Mouse (Mus musculus): ENCODE measurements around the gene Pih1d1. TPM values are rescaled to one million over a fixed set of nuclear protein-coding genes. Genes with fewer than 3 reads are reported as not detected.
"Not testable (repeated sequence)": the region's sequence is repeated elsewhere in the genome, so short reads cannot be mapped to it uniquely, and the experiment has no call there.

The Pih1d1 gene
- polyA plus RNA-seq, 1 experiment from 2014 or later, result 108 TPM

DNA sequence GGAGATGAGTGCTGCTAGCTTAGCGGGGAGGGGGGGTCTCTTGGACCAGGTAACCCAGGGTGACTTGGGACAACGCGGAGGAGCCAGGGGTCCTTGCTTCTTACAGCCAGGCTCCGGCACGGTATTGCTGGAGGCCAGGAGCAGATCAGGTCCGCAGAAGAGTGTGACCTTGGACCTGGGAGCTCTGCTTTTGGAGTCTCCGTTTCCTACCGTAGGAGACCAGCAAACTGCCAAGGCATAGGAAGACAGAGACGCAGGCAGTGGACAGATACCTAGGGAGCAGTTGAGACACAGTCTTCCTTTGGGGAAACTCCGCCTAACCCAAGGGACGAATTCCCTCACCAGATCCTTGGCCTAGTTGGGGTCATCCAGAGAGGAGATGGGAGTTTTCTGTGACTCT lies 11.6 kb downstream of the Pih1d1 start:
- Histone ChIP-seq H3K9me3 (replicated peaks; ENCODE audit: control insufficient read depth, low read length) (no peaks in the 10 kb centered on the region), H3K27me3 (replicated peaks; ENCODE audit: control insufficient read depth, insufficient read depth, low read length) (peaks cover 68% of the 10 kb centered on the region), H3K27ac (ENCODE audit: low read depth, low read length) (no peak overlapping the region), H3K4me2 (ENCODE audit: low read length) (peak overlapping the region; percentile 57), H3K9ac (ENCODE audit: low read length) (no peak overlapping the region), H3K4me3 (ENCODE audit: low read depth, low read length) (peak overlapping the region; percentile 45), H3K4me1 (ENCODE audit: control insufficient read depth, insufficient read depth, low read length) (peaks cover 10% of the 10 kb centered on the region), H3K36me3 (ENCODE audit: control insufficient read depth, insufficient read depth, low read length) (no peaks in the 10 kb centered on the region)
- DNase-seq (ENCODE audit: low spot score), result no peak
- WGBS, result 40% methylated on average over 11 of the region's 11 CpGs
- ATAC-seq, result no peak

DNA sequence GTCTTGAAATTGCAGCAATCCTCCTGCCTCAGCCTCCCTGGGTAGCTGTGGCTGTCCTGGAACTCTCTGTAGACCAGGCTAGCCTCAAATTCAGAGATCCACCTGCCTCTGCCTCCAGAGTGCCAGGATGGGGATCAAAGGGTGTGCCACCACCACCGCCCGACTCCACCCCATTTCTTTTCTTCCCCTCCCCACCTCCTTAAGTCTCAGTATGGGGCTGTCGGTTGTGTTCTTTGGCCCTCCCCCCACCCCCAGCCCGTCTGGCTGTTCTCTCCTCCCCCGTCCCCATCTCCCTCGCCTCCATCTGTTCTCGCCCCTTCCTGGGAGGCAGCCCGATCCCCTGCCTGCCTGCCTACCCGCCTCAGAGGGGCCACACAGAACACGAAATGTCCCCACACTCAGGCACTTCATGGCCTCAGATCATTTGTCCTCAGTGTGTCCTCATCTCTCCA lies 12.9 kb downstream of the Pih1d1 start:
- Histone ChIP-seq H3K4me3 (ENCODE audit: low read depth, low read length) (no peak overlapping the region), H3K4me1 (ENCODE audit: control insufficient read depth, insufficient read depth, low read length) (peaks cover 10% of the 10 kb centered on the region), H3K36me3 (ENCODE audit: control insufficient read depth, insufficient read depth, low read length) (no peaks in the 10 kb centered on the region), H3K27me3 (replicated peaks; ENCODE audit: control insufficient read depth, insufficient read depth, low read length) (peaks cover 68% of the 10 kb centered on the region), H3K27ac (ENCODE audit: low read depth, low read length) (peak overlapping the region; percentile 23; the same call in 1 of the 2 replicates), H3K9me3 (replicated peaks; ENCODE audit: control insufficient read depth, low read length) (no peaks in the 10 kb centered on the region), H3K4me2 (ENCODE audit: low read length) (peak overlapping the region; percentile 20; the same call in 1 of the 2 replicates), H3K9ac (ENCODE audit: low read length) (no peak overlapping the region)
- ATAC-seq (peak; percentile 22; the same call in 1 of the 2 replicates), DNase-seq (ENCODE audit: low spot score) (peak; percentile 45)
- WGBS, result 19% methylated on average over 10 of the region's 10 CpGs

DNA sequence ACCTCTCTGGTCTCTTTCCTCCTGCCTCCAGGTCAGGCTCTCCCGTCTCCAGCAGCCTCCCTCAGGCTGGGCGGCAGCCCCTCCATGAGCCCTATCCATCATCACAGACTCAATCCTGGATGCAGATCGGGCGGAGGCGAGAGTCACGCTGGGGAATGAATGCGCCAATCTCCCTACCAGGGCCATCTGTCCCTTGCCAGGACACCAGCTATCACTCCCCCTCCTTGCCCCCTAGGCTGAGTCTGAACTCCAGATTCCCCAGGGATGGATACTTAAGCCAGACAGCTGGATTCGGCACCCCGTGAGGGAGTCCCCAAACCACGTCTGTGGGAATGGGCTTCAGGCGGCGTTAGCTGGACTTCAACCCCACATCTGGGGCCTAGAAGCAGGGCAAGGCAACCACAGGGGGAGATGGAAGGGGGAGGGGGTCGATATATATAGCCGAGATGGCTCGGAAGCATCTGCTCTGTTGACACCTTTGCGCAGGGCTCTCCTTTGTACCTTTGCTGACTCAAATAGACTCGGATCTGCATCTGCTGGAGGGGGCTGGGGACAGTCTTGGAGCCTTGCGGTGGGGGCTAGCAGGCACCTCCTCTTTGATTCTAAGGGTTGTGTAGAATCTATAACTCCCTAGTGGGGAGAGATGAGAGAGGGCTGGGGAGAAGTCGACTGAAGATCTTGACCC lies 13.8 kb downstream of the Pih1d1 start:
- 2% methylated on average over 19 of the region's 19 CpGs for WGBS
- Histone ChIP-seq H3K27ac (ENCODE audit: low read depth, low read length) (peak overlapping the region; percentile 23), H3K9ac (ENCODE audit: low read length) (peak overlapping the region; percentile 1; the same call in 1 of the 2 replicates), H3K27me3 (replicated peaks; ENCODE audit: control insufficient read depth, insufficient read depth, low read length) (peaks cover 63% of the 10 kb centered on the region), H3K9me3 (replicated peaks; ENCODE audit: control insufficient read depth, low read length) (no peaks in the 10 kb centered on the region), H3K4me3 (ENCODE audit: low read depth, low read length) (no peak overlapping the region), H3K4me2 (ENCODE audit: low read length) (peak overlapping the region; percentile 20), H3K36me3 (ENCODE audit: control insufficient read depth, insufficient read depth, low read length) (no peaks in the 10 kb centered on the region), H3K4me1 (ENCODE audit: control insufficient read depth, insufficient read depth, low read length) (peaks cover 6% of the 10 kb centered on the region; the same call in 1 of the 2 replicates)
- peak; percentile 46 for DNase-seq (ENCODE audit: low spot score)
- peak; percentile 38; the same call in 1 of the 2 replicates for ATAC-seq

GRCm38 (mm10) chr7:45168656-45169055 lies 14.6 kb downstream of the Pih1d1 start:
- H3K27ac ChIP-seq (ENCODE audit: low read depth, low read length), result no peak overlapping the region
- H3K36me3 ChIP-seq (ENCODE audit: control insufficient read depth, insufficient read depth, low read length), result no peaks in the 10 kb centered on the region
- H3K9ac ChIP-seq (ENCODE audit: low read length), result no peak overlapping the region
- WGBS, result 5% methylated on average over 24 of the region's 24 CpGs
- H3K4me1 ChIP-seq (ENCODE audit: control insufficient read depth, insufficient read depth, low read length), result peaks cover 6% of the 10 kb centered on the region; the same call in 1 of the 2 replicates
- H3K9me3 ChIP-seq (replicated peaks; ENCODE audit: control insufficient read depth, low read length), result no peaks in the 10 kb centered on the region
- ATAC-seq (no peak), DNase-seq (ENCODE audit: low spot score) (no peak)
- peak overlapping the region; percentile 8; the same call in 1 of the 2 replicates for H3K4me3 ChIP-seq (ENCODE audit: low read depth, low read length)
- H3K27me3 ChIP-seq (replicated peaks; ENCODE audit: control insufficient read depth, insufficient read depth, low read length), result peaks cover 55% of the 10 kb centered on the region
- H3K4me2 ChIP-seq (ENCODE audit: low read length), result peak overlapping the region; percentile 20

GRCm38 (mm10) chr7:45169495-45169894 lies 15.4 kb downstream of the Pih1d1 start:
- Histone ChIP-seq H3K9ac (ENCODE audit: low read length) (no peak overlapping the region), H3K4me3 (ENCODE audit: low read depth, low read length) (no peak overlapping the region), H3K27me3 (replicated peaks; ENCODE audit: control insufficient read depth, insufficient read depth, low read length) (peaks cover 53% of the 10 kb centered on the region), H3K4me2 (ENCODE audit: low read length) (no peak overlapping the region), H3K36me3 (ENCODE audit: control insufficient read depth, insufficient read depth, low read length) (no peaks in the 10 kb centered on the region), H3K27ac (ENCODE audit: low read depth, low read length) (no peak overlapping the region), H3K4me1 (ENCODE audit: control insufficient read depth, insufficient read depth, low read length) (peaks cover 4% of the 10 kb centered on the region; the same call in 1 of the 2 replicates), H3K9me3 (replicated peaks; ENCODE audit: control insufficient read depth, low read length) (no peaks in the 10 kb centered on the region)
- 87% methylated on average over 3 of the region's 3 CpGs for WGBS
- DNase-seq (ENCODE audit: low spot score) (no peak), ATAC-seq (no peak)

GRCm38 (mm10) chr7:45172974-45173373 lies 18.9 kb downstream of the Pih1d1 start:
- 64% methylated on average over 7 of the region's 7 CpGs for WGBS
- DNase-seq (ENCODE audit: low spot score) (no peak), ATAC-seq (no peak)
- Histone ChIP-seq H3K4me1 (ENCODE audit: control insufficient read depth, insufficient read depth, low read length) (peaks cover 4% of the 10 kb centered on the region; the same call in 1 of the 2 replicates), H3K9ac (ENCODE audit: low read length) (no peak overlapping the region), H3K4me2 (ENCODE audit: low read length) (no peak overlapping the region), H3K4me3 (ENCODE audit: low read depth, low read length) (no peak overlapping the region), H3K36me3 (ENCODE audit: control insufficient read depth, insufficient read depth, low read length) (no peaks in the 10 kb centered on the region), H3K27me3 (replicated peaks; ENCODE audit: control insufficient read depth, insufficient read depth, low read length) (peaks cover 62% of the 10 kb centered on the region), H3K9me3 (replicated peaks; ENCODE audit: control insufficient read depth, low read length) (no peaks in the 10 kb centered on the region), H3K27ac (ENCODE audit: low read depth, low read length) (no peak overlapping the region)

GRCm38 (mm10) chr7:45173772-45174171 lies 19.7 kb downstream of the Pih1d1 start:
- H3K9ac ChIP-seq (ENCODE audit: low read length); H3K9me3 ChIP-seq (replicated peaks; ENCODE audit: control insufficient read depth, low read length); DNase-seq (ENCODE audit: low spot score); H3K27ac ChIP-seq (ENCODE audit: low read depth, low read length); H3K36me3 ChIP-seq (ENCODE audit: control insufficient read depth, insufficient read depth, low read length); ATAC-seq; H3K4me1 ChIP-seq (ENCODE audit: control insufficient read depth, insufficient read depth, low read length); H3K4me3 ChIP-seq (ENCODE audit: low read depth, low read length); H3K4me2 ChIP-seq (ENCODE audit: low read length): not testable (repeated sequence)
- WGBS, result 67% methylated on average over 1 of the region's 1 CpGs
- H3K27me3 ChIP-seq (replicated peaks; ENCODE audit: control insufficient read depth, insufficient read depth, low read length), result peaks cover 63% of the 10 kb centered on the region

GRCm38 (mm10) chr7:45174567-45175280 lies 20.6 kb downstream of the Pih1d1 start:
- DNase-seq (ENCODE audit: low spot score), result no peak
- Histone ChIP-seq H3K36me3 (ENCODE audit: control insufficient read depth, insufficient read depth, low read length) (no peaks in the 10 kb centered on the region), H3K4me3 (ENCODE audit: low read depth, low read length) (no peak overlapping the region), H3K4me1 (ENCODE audit: control insufficient read depth, insufficient read depth, low read length) (no peaks in the 10 kb centered on the region), H3K9ac (ENCODE audit: low read length) (no peak overlapping the region), H3K27ac (ENCODE audit: low read depth, low read length) (no peak overlapping the region), H3K9me3 (replicated peaks; ENCODE audit: control insufficient read depth, low read length) (no peaks in the 10 kb centered on the region), H3K27me3 (replicated peaks; ENCODE audit: control insufficient read depth, insufficient read depth, low read length) (peaks cover 63% of the 10 kb centered on the region), H3K4me2 (ENCODE audit: low read length) (0 out of 2 replicates have a peak overlapping the region, but pooled peaks have one; percentile 2)
- ATAC-seq, result peak; percentile 18; the same call in 1 of the 2 replicates
- 3% methylated on average over 28 of the region's 29 CpGs for WGBS

Data from forebrain, embryonic 14.5 days (tissue).